Mouse (Mus musculus): ENCODE data around the gene Mcrs1. TPM values are rescaled to one million over a fixed set of nuclear protein-coding genes. Genes with fewer than 3 reads are reported as not detected.

The Mcrs1 gene
- polyA plus RNA-seq, 1 experiment from 2014 or later, result 193 TPM

- peak; percentile 31; the same call in 1 of the 2 replicates for ATAC-seq (ENCODE audit: low FRiP score)
- H3K4me1 ChIP-seq (ENCODE audit: control insufficient read depth, insufficient read depth, low read length), result peaks cover 22% of the 10 kb centered on the region
- DNase-seq (ENCODE audit: low spot score, missing footprints), result peak; percentile 96
- H3K9me3 ChIP-seq (ENCODE audit: control insufficient read depth, low read length), result no peaks in the 10 kb centered on the region
- peak overlapping the region; percentile 28 for H3K4me3 ChIP-seq (ENCODE audit: low read depth, low read length)
- H3K4me2 ChIP-seq, result peak overlapping the region; percentile 40
- peaks cover 80% of the 10 kb centered on the region for H3K27me3 ChIP-seq (ENCODE audit: control insufficient read depth, insufficient read depth, low read length)
- H3K36me3 ChIP-seq (ENCODE audit: control insufficient read depth, insufficient read depth, low read length), result no peaks in the 10 kb centered on the region
- 0% methylated on average over 44 of the region's 46 CpGs for WGBS
- H3K27ac ChIP-seq (ENCODE audit: low read depth, low read length), result no peak overlapping the region
- peak overlapping the region; percentile 9; the same call in 1 of the 2 replicates for H3K9ac ChIP-seq (ENCODE audit: low read length)
Measured at GRCm38 (mm10) chr15:99223585-99224207, 28.1 kb downstream of the Mcrs1 start.

GRCm38 (mm10) chr15:99222794-99223584 is 28.8 kb downstream of the Mcrs1 start:
- Histone ChIP-seq H3K4me2 (peak overlapping the region; percentile 40), H3K27me3 (ENCODE audit: control insufficient read depth, insufficient read depth, low read length) (peaks cover 73% of the 10 kb centered on the region), H3K4me1 (ENCODE audit: control insufficient read depth, insufficient read depth, low read length) (peaks cover 22% of the 10 kb centered on the region), H3K9me3 (ENCODE audit: control insufficient read depth, low read length) (no peaks in the 10 kb centered on the region), H3K9ac (ENCODE audit: low read length) (no peak overlapping the region; the same call in 1 of the 2 replicates), H3K27ac (ENCODE audit: low read depth, low read length) (no peak overlapping the region), H3K36me3 (ENCODE audit: control insufficient read depth, insufficient read depth, low read length) (no peaks in the 10 kb centered on the region), H3K4me3 (ENCODE audit: low read depth, low read length) (peak overlapping the region; percentile 28)
- 5% methylated on average over 18 of the region's 18 CpGs for WGBS
- ATAC-seq (ENCODE audit: low FRiP score) (peak; percentile 4; the same call in 1 of the 2 replicates), DNase-seq (ENCODE audit: low spot score, missing footprints) (peak; percentile 93)

GRCm38 (mm10) chr15:99221315-99221952 is 30.3 kb downstream of the Mcrs1 start:
- H3K4me1 ChIP-seq (ENCODE audit: control insufficient read depth, insufficient read depth, low read length), result peaks cover 22% of the 10 kb centered on the region
- no peaks in the 10 kb centered on the region for H3K9me3 ChIP-seq (ENCODE audit: control insufficient read depth, low read length)
- peaks cover 57% of the 10 kb centered on the region for H3K27me3 ChIP-seq (ENCODE audit: control insufficient read depth, insufficient read depth, low read length)
- ATAC-seq (ENCODE audit: low FRiP score), result no peak
- 8% methylated on average over 8 of the region's 8 CpGs for WGBS
- no peak overlapping the region for H3K4me2 ChIP-seq
- H3K4me3 ChIP-seq (ENCODE audit: low read depth, low read length), result no peak overlapping the region
- no peak overlapping the region for H3K27ac ChIP-seq (ENCODE audit: low read depth, low read length)
- DNase-seq (ENCODE audit: low spot score, missing footprints), result peak; percentile 88
- H3K36me3 ChIP-seq (ENCODE audit: control insufficient read depth, insufficient read depth, low read length), result no peaks in the 10 kb centered on the region
- no peak overlapping the region for H3K9ac ChIP-seq (ENCODE audit: low read length)

- DNase-seq (ENCODE audit: low spot score, missing footprints) (no peak), ATAC-seq (ENCODE audit: low FRiP score) (no peak)
- no peaks in the 10 kb centered on the region; the same call in 1 of the 2 replicates for H3K4me1 ChIP-seq (ENCODE audit: control insufficient read depth, insufficient read depth, low read length)
- H3K4me3 ChIP-seq (ENCODE audit: low read depth, low read length), result no peak overlapping the region
- no peaks in the 10 kb centered on the region for H3K9me3 ChIP-seq (ENCODE audit: control insufficient read depth, low read length)
- no peak overlapping the region for H3K9ac ChIP-seq (ENCODE audit: low read length)
- WGBS, result 91% methylated on average over 4 of the region's 4 CpGs
- H3K36me3 ChIP-seq (ENCODE audit: control insufficient read depth, insufficient read depth, low read length), result no peaks in the 10 kb centered on the region
- no peak overlapping the region for H3K4me2 ChIP-seq
- H3K27me3 ChIP-seq (ENCODE audit: control insufficient read depth, insufficient read depth, low read length), result peaks cover 19% of the 10 kb centered on the region
- no peak overlapping the region for H3K27ac ChIP-seq (ENCODE audit: low read depth, low read length)
Measured at GRCm38 (mm10) chr15:99217630-99218029, 34.1 kb downstream of the Mcrs1 start.

- Histone ChIP-seq H3K27ac (ENCODE audit: low read depth, low read length) (no peak overlapping the region), H3K9me3 (ENCODE audit: control insufficient read depth, low read length) (no peaks in the 10 kb centered on the region), H3K27me3 (ENCODE audit: control insufficient read depth, insufficient read depth, low read length) (peaks cover 2% of the 10 kb centered on the region), H3K4me2 (no peak overlapping the region), H3K36me3 (ENCODE audit: control insufficient read depth, insufficient read depth, low read length) (0 out of 2 replicates have a peak, but pooled peaks cover 2% of the 10 kb centered on the region), H3K9ac (ENCODE audit: low read length) (no peak overlapping the region), H3K4me3 (ENCODE audit: low read depth, low read length) (no peak overlapping the region), H3K4me1 (ENCODE audit: control insufficient read depth, insufficient read depth, low read length) (no peaks in the 10 kb centered on the region)
- no peak for DNase-seq (ENCODE audit: low spot score, missing footprints)
- ATAC-seq (ENCODE audit: low FRiP score), result no peak
- WGBS, result 85% methylated on average over 11 of the region's 11 CpGs
Measured at GRCm38 (mm10) chr15:99215741-99216463, 35.9 kb downstream of the Mcrs1 start.

- 82% methylated on average over 2 of the region's 2 CpGs for WGBS
- H3K27me3 ChIP-seq (ENCODE audit: control insufficient read depth, insufficient read depth, low read length), result peaks cover 2% of the 10 kb centered on the region; the same call in 1 of the 2 replicates
- no peak overlapping the region for H3K27ac ChIP-seq (ENCODE audit: low read depth, low read length)
- no peak for DNase-seq (ENCODE audit: low spot score, missing footprints)
- peaks cover 2% of the 10 kb centered on the region; the same call in 1 of the 2 replicates for H3K36me3 ChIP-seq (ENCODE audit: control insufficient read depth, insufficient read depth, low read length)
- no peaks in the 10 kb centered on the region for H3K4me1 ChIP-seq (ENCODE audit: control insufficient read depth, insufficient read depth, low read length)
- no peak overlapping the region for H3K4me2 ChIP-seq
- no peak overlapping the region for H3K4me3 ChIP-seq (ENCODE audit: low read depth, low read length)
- no peak for ATAC-seq (ENCODE audit: low FRiP score)
- H3K9ac ChIP-seq (ENCODE audit: low read length), result no peak overlapping the region
- no peaks in the 10 kb centered on the region for H3K9me3 ChIP-seq (ENCODE audit: control insufficient read depth, low read length)
Measured at GRCm38 (mm10) chr15:99214941-99215340, 36.8 kb downstream of the Mcrs1 start.

GRCm38 (mm10) chr15:99213183-99213582 is 38.6 kb downstream of the Mcrs1 start:
- Histone ChIP-seq H3K36me3 (ENCODE audit: control insufficient read depth, insufficient read depth, low read length) (peaks cover 2% of the 10 kb centered on the region; the same call in 1 of the 2 replicates), H3K9ac (ENCODE audit: low read length) (no peak overlapping the region), H3K27ac (ENCODE audit: low read depth, low read length) (no peak overlapping the region), H3K4me2 (no peak overlapping the region), H3K9me3 (ENCODE audit: control insufficient read depth, low read length) (no peaks in the 10 kb centered on the region), H3K4me3 (ENCODE audit: low read depth, low read length) (no peak overlapping the region), H3K27me3 (ENCODE audit: control insufficient read depth, insufficient read depth, low read length) (no peaks in the 10 kb centered on the region), H3K4me1 (ENCODE audit: control insufficient read depth, insufficient read depth, low read length) (no peaks in the 10 kb centered on the region)
- ATAC-seq (ENCODE audit: low FRiP score) (no peak), DNase-seq (ENCODE audit: low spot score, missing footprints) (no peak)
- 90% methylated on average over 10 of the region's 10 CpGs for WGBS

GRCm38 (mm10) chr15:99205959-99206358 is 45.8 kb downstream of the Mcrs1 start:
- Histone ChIP-seq H3K4me3 (ENCODE audit: low read depth, low read length) (no peak overlapping the region), H3K36me3 (ENCODE audit: control insufficient read depth, insufficient read depth, low read length) (peaks cover 2% of the 10 kb centered on the region), H3K9ac (ENCODE audit: low read length) (no peak overlapping the region), H3K27ac (ENCODE audit: low read depth, low read length) (no peak overlapping the region), H3K4me2 (no peak overlapping the region), H3K4me1 (ENCODE audit: control insufficient read depth, insufficient read depth, low read length) (no peaks in the 10 kb centered on the region), H3K27me3 (ENCODE audit: control insufficient read depth, insufficient read depth, low read length) (no peaks in the 10 kb centered on the region), H3K9me3 (ENCODE audit: control insufficient read depth, low read length) (no peaks in the 10 kb centered on the region)
- 81% methylated on average over 8 of the region's 8 CpGs for WGBS
- DNase-seq (ENCODE audit: low spot score, missing footprints) (no peak), ATAC-seq (ENCODE audit: low FRiP score) (no peak)
